Mouse (Mus musculus): ENCODE data around the gene Mrtfb.

DNA sequence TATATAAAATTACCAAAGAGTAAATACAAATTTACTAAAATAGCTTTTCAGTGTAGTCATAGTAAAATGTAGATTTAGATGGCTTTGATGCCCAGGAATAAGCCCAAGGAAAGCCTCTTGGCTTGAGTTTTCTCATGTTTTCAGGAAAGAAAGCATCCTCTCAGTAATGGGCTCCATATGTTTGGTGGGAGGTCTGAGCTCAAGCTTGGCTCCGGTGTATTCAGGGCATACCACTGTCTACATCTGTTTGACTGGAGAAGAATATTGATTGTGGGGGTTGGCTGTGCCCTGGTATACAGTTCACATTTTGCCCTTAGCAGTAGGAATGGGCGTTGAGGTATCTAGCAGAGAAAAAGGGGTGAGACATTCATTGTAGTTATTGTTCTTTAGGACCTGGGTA lies 13.1 kb downstream of the Mrtfb start:
- no peak for TF ChIP-seq CTCF (IDR thresholded peaks at IDR 0.05)
- no peak for TF ChIP-seq EP300 (IDR thresholded peaks at IDR 0.05)

All from lung, postnatal 0 days (tissue).